Mouse (Mus musculus): Measurements from ENCODE around the gene Tpd52l1. TPM values are rescaled to one million over a fixed set of nuclear protein-coding genes. Genes with fewer than 3 reads are reported as not detected.
"Not testable (repeated sequence)": the region's sequence is repeated elsewhere in the genome, so short reads cannot be mapped to it uniquely, and the experiment has no call there.

The Tpd52l1 gene
- not detected for polyA plus RNA-seq (2017; shearing (Covaris generic))

DNA sequence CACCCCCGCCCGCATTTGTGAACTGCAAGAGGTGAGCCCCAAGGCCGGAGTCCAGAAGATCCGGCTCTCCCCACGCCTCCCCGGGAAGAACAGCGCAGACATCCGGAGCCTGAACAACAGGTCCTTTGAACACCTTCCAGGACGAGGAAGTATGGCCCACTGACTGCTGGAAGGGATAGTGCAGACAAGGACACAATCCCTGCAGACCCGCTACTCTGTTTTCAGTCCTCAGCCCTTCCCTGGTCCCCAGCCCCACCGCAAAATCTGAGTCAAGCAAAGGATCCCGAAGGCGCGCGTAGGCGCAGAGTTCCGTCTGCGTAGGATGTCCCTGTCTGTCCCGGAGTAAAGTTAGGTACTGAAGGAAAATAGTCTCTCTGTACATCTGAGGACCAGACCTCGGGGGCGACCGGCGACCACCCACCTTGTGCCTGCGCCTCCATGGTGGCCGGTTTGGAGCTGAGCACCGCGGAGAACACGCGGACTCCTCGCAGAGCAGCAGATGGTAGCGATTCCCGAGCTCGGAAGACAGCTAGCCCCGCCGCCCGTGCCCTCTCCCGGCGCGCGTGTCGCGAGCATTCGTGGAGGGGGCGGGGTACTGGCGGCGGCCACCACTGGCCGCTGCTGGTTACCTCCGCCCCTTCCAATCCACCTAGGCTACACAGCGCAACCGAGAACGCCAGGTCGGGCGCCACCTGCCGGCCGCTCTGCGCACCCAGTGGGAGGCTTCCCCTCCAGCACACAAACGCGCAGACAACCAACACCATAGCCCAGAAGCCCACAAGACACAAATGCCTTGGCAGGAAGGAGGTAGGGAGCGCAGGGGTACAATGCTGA lies at the start of gene Tpd52l1:
TSS of gene Tpd52l1 (minus strand) at position 668 of the 834 bp plus-strand sequence.
- ATAC-seq = peak; percentile 36

DNA sequence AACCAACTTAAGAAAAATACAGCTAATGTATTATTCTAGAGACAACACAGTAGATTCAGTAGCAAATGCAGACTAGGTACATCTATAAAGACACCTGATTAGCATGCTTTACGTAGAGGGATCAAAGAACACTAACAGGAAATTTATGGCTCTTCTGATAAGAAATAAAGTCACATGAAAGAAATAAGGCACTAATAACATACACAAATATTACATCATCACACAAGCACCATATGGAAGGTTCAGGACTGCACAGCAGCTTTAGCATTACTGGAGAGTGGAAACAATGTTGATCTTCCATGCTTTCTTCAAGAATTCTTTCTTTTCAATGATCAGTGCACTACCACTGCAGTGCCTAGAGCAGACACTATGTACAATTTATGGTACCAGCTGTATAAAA lies 48.5 kb upstream of the Tpd52l1 start:
- no peak for ATAC-seq

DNA sequence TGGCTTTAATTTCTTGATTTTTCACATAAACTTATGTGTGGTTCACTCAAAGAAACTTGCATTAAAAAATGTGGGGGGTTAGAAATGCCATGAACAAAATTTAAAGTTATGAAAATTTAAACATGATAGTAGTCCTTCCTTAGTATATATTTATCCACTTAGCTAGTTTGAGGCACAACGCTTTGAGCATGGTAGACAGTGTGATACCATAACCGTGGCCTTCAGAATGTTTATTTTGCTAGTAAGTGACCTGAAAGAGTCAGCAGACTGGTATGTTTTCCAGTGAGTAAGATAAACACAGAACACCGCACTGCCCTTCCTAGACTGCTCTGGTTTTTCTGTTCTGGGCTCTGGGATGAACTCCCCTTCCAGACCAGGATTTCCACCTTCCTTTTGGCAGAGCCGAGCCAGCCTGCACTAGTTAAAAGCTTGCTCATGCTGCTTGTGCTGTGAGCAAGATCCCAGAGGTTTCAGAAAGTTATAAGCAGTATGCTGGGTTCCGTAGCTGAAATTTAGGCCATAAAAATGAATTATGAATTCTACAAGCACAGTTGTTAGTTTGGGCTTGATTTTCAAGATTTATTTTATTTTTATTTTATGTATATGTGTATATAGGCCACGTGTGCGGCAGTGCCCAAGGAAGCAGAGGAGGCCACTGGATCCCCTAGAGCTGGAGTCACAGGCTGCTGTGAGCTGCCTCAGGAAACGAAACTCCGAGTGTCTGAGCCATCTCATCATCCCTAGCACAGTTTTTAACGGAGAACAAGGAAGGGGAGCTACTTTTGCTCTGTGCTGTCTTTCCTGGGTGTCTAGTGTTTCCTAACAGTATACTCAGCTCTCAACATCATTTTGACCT lies 21.5 kb upstream of the Tpd52l1 start:
- ATAC-seq = no peak

DNA sequence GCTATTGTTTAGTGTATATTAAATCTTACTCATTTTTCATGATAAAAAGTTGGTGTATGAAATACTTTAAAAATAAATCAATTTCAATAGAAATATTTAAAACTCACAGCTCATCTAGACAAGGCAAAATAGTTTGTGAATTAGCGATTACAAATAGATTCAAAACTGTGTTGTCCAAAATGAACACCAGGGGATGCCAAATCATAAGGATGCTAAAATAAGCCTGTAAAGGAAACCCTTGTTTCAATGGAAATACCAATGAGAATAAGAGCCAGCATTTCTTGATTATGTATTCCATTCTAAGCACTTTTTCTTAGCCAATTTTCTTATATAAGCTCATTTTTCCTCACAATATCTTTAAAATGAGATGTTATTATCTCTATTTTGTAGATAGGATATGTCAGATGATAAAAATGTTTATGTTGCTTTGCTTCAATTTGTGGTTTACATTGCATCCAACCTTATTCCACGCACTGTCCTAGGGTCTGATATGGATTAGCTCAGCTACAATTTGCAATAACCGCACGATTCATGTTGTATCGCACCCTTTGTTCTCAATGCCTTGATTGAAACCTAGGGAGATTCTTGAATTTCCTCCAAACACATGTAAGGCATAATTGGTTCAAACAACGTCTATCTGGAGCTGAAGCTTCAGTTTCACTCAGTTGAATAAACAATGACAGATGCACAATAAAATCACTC lies 20.2 kb upstream of the Tpd52l1 start:
- ATAC-seq = no peak

DNA sequence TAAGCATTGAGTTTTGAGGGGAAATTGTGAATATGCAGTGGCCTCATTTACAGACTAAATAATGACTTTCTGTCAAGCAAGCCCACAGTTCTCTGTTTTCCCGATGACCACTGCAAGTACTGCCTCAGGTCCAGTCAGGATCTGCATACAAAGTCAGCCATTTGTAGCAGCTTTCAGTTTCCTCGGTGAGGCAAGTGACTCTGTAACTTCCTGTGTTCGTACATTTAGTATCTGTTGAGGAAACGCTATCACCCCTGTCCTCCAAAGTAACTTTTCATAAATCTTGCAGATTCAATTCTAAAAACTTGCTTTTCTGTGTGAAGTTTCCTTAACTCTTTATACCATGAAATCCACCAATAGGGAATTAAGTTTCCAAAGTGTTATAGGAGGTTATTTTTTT lies 19.7 kb upstream of the Tpd52l1 start:
- ATAC-seq = no peak

DNA sequence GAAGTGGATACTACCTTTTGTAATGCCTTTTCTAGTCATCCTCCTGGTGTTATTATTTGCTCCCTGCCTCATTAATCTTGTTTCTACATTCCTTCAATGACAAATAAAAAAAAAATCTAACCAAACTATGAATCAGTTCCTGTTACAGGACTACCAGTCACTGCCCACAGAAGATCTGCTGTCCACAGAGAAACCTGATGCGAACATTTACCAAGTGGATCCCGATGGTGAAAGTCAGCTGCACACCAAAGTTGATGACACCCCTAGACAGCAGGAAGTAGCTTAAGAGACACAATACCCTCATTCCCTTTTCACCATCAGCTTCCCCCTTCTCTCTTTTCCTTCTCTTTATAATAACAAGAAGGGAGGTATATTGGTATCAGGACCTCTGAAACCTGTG lies 17.3 kb upstream of the Tpd52l1 start:
- no peak for ATAC-seq

DNA sequence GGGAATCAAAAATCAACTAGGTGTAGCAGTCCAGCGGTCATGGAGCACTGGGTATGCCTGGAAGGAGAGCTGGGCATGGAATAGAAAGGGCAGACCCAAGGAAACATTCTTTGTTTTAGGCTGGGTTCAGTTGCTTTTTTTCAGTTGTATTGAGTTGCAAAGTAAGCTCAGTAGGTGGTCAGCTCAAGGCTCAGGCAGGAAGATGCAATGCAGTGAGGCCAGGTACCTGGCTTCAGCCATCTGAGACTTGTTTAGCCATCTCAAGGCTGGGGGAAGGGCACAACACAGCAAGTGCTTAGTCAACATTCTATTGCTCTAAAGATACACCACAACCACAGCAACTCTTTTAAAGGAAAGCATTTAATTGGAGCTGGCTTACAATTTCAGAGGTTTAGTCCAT lies 11.0 kb upstream of the Tpd52l1 start:
- ATAC-seq = no peak

DNA sequence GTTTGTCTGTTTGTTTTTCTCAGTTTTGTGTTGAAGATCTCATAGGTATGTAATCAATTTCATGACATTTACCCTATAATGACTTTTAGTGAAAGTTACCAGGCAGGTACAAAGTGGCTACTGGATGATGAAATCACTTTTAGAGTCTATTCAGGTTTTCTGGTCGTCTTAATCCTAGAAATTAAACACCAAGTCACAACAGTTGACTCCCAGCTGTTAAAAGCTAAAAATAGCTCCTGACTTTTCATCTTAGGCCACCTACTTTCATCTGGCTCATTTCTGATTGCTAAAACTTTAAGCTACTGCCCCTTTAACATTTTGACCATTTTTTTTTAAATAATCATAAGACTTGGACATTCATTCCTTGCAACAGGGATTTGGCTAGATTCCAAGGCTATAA lies 1.3 kb upstream of the Tpd52l1 start:
- no peak for ATAC-seq

DNA sequence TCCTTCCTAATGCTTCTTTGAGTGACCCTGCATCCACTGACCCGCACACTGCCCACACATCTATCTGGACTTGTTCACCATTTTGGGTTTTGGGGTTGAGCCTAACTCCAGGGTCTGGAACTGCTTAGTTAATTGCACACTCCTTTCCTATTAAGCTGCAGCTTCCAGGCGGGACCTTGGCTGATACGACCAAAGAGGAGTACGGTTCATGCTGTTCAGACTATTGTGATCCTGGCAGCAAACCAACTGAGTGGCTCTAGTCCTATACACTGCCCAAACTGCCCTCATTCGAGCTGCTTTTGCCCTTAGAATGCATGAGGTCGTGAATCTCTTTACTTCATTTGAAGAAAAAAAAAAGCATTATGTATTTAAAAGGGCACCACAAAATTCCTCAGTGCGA lies 1.6 kb downstream of the Tpd52l1 start:
- no peak for ATAC-seq

DNA sequence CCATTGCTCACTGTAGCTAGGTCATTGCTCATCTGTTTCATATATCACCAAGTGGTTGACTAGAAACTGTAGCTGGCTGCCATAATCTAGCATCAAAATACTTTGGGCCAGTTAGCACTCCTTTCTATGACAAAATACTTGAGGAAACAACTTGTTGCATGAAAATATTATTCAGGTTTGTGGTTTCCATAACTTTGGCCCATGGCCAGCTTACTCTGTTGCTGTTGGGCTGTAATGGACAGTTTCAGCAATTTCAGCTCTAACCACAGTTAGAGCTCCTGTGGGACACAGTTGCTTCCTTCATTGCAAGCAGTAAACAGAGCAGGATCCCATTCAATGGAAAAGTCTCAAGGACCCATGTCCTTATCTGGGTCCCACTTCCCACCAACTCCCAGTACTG lies 4.3 kb downstream of the Tpd52l1 start:
- no peak for ATAC-seq

DNA sequence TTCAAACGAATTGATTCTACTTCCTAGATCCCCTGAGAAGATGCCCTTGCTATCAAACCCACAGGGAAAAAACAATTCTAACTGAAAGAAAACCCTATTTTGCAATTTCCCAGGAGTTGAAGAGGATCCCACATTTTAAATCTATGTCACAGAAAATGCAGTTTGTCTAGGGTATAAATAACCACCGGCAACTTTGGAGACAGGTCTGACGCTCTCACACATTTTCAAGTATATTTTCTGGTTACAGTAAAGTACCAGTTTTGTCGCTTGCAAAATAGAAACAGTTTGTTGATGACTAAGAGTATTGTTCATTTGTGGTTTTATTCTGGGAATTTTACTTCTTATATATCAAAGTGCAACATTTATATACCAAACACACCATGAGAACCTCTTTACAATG lies 9.7 kb downstream of the Tpd52l1 start:
- ATAC-seq = no peak

DNA sequence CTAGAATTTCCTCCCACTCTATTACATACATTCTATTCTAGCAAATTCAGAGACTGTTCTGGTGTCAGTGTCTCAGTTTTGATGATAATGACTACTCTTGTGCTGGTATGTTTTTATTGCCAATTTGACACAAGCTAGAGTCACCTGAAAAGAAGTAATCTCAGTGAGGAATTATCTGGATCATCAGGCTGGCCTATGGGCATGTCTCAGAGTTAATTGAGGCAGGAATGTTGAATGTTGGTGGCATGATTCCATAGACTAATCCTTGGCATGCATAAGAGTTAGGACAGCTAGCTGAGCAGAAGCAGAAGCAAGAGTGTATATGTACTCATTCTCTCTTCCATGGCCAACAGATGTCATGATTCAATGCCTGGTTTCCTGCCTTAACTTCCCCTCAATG lies 27.8 kb downstream of the Tpd52l1 start:
- no peak for ATAC-seq

DNA sequence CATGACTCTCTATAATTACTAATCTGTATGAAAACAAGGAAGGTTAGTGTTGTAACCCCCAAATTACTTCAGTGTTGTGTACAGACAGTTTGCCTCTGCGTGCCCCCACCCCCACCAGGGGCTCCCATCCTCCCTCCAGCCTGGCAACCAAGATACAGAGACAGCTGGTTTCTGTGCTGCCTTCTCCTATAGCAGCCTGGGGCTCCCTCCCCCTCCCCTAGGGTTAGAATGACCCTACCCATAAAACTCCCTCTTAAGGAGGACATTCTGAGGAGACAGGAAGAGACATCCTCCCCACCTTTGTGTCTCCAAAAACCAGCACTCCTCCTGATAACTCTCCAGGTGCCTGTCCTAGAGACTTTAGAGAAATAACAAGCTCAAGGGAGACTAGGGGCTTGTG lies 52.8 kb downstream of the Tpd52l1 start:
- ATAC-seq = no peak

DNA sequence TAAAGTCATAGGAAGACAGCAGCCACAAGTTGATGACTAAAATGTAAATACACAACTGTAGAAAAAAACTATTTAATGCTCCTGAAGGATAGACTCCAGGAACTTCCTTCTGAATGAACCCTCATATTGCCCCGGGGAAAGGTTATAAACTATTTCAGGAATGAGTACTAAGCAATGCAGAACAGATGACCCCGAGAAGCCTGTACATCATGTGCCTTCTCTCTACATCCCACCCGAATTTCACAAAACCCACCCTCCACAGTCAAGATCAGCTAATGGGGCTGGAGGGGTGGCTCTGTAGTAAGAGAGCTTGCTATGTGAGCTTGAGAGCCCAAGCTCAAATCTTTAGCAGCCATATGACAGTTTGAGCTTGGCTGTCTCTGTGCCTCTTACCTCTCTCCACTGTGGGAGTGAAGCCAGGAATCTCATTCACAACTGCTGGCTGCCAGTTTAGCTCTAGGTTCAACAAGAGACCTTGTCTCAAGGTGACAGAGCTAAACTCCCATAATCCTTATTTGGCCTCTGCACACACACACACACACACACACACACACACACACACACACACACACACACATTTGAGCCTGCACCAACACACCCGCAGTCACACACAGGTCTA lies 54.9 kb downstream of the Tpd52l1 start:
- no peak for ATAC-seq

DNA sequence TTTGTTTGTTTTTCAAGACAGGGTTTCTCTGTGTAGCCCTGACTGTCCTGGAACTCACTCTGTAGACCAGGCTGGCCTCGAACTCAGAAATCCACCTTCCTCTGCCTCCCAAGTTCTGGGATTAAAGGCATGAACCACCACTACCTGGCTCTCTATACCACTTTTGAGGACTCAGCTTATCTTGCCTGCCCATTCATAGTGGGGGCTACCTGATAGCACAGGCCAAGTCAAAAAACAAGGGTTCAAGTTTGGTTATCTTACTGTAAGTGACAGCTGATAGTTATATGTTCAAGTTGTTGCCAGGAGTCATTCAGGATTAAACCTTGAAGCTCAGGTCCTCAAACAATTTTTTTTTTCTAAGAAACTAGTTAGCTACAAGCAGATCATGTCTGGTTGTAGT lies 57.2 kb downstream of the Tpd52l1 start:
- ATAC-seq = not testable (repeated sequence)

DNA sequence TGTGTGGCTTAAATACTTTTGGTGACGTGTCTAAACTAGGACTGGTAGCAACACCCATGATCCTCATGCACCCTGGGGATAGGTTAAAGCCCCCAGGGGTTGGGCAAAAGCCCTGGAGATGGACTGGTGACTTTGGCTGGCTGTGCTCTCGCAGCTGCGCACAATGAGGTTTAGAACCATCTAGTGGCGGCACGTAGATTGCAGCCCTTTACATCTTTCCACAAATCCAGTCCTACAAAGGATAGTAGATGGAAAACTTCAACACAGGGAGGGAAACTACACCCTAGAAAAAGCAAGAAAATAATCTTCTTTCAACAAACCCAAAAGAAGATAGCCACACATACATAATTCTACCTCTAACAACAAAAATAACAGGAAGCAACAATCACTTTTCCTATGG lies 75.6 kb downstream of the Tpd52l1 start:
- not testable (repeated sequence) for ATAC-seq

DNA sequence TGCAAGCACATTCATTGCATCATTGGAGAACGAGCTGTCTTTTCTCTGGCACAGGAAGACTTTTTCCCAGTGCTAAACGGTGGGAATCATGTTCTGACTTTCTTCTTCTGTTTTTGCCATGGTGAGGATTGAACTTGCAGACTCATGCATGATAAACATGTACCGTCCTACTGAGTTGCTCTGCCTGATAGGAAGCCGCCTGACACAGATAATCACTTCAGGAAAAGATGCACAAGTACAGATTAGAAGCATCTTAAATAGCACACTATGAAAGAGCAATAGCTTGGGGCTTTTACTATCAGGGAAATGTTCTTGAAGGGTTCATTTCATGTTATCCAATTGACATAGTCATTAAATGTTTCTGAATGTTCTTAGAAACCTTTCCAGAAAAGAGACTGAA lies 86.0 kb downstream of the Tpd52l1 start:
- ATAC-seq = no peak

DNA sequence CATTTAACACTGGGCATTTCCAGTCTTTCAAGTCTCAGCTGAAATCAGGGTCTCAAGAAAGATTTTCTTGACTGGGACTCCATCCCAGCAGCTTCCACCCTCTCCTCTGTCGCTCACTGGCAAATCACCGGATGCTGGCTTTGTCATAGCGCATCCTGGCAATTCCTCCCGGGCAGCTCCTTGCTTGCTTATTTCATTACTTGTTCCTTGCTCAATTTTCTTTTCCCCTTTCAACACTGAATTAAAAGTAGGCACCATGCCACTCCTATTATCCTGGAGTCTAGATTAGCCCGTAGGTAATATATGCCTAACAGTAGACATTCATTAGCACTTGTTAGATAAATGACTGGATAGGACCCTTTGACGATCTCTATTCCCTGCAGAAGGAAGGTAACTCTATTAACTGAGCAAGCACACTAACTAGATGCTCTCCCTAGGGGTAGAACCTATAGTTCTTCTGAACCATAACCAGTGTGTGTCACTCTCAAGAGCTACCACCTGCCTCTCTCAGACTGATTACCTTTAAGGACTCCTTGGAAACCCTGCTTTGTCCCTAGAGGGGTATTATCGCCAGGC lies 90.8 kb downstream of the Tpd52l1 start:
- ATAC-seq = no peak

DNA sequence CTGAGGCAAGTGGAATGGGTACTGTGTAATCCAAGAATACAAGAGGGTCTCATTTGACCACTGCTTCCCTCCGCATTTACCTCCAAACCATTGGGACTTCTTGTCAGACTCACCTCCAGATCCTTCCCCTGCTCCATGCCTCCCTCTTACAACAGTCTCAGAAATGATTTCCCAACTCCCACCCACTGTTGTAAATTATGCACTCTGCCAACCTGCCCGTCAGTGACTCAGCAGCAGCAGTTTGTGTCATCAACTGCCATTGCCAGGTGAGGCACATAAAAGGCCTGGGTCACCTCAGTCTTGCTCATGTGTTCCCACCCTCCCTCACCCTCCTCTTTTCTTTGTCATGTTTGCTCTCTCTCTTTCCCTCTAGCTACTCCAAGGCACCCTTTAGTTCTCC lies 91.6 kb downstream of the Tpd52l1 start:
- ATAC-seq = no peak

DNA sequence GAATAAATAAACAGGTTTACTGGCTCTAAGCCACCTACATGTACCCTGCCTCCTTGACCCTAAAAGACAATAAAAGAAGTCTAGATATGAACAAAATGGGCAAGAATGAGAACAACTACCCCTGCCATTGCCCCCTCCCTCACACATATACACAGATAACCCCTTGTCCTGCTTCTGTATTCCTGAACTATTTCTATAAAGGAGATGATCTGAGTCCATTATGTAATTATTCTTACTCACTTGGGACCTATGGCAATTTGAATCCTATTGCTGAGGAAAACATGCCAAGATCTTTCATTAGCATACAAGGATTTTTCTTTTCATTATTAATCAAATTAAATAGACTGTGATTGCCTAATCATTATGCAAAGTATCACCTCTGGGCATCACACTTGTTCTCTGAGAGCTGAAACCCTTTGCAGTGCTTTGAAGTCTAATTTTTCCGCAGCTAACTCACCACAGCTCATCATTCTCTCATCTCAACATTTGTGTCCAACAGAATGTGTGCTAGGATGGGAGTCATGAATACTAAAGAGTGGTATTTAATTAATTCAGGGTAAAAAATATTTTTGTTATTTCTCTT lies 92.8 kb downstream of the Tpd52l1 start:
- no peak for ATAC-seq

DNA sequence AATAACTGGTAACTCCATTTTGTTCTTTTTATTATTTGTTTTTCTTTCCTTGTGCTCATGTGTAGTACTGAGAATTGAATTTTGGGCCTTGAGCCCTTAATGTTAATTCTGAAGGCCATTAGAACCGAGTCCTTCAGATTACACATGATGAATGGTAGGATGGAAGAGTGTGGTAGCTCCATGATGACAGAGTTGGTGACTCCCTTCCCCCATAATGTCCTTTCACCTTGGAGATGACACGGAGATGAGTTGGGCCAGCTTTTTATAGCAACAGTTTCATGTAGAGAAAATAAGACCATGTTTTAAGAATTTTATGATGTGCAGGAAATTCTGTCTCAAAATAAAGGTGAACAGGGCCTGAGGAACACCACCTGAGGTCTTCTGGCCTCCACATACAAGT lies 94.7 kb downstream of the Tpd52l1 start:
- ATAC-seq = no peak

DNA sequence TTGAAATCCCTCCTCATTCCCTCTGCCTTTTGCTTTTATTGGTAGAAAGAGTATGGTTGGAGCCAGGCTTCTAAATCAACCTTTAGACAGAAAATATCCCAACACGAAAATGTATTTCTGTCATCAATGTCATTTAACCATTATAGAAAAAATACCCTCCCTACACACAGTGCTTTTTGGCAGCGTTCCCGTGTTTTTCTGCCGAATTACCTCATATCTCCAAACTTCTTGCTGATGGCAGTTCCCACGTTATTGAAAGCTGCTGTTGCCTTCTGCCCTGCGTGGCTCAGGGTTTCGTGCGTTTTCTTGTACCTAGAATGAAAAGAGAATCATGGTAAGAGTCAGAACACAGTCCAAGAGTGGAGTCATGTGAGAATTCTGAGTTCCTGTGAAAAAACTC lies 99.4 kb downstream of the Tpd52l1 start:
- ATAC-seq = no peak
